Mouse (Mus musculus) limb, embryonic 15.5 days (tissue): ENCODE results near the gene Hspb9. TPM values are rescaled to one million over a fixed set of nuclear protein-coding genes. Genes with fewer than 3 reads are reported as not detected.

Experiments used
- ATAC-seq: fragments of 200-750 bp; cut with Nextera tagmentation; 2 replicates; pipeline ENCODE4 v1.8.0; 2017; ENCODE audit warnings: low read depth, moderate TSS enrichment; ENCODE audit not compliant: insufficient number of reproducible peaks, low FRiP score, low TSS enrichment
- H3K27ac ChIP-seq: fragments of 300-500 bp; sonication (generic); 2 replicates; pipeline ENCODE4 v1.5.1; 2015; ENCODE audit warnings: moderate library complexity, mild to moderate bottlenecking, inconsistent platforms
- H3K27me3 ChIP-seq: fragments of 300-500 bp; sonication (generic); 2 replicates; pipeline ENCODE4 v1.6.1; 2015; ENCODE audit warnings: inconsistent platforms
- H3K36me3 ChIP-seq: fragments of 300-500 bp; sonication (generic); 2 replicates; pipeline ENCODE4 v1.6.1; 2015; ENCODE audit warnings: inconsistent platforms
- H3K4me1 ChIP-seq: fragments of 300-500 bp; sonication (generic); 2 replicates; pipeline ENCODE4 v1.6.1; 2015; ENCODE audit warnings: inconsistent platforms
- H3K4me2 ChIP-seq: fragments of 300-500 bp; sonication (generic); 2 replicates; pipeline ENCODE4 v1.6.1; 2015; ENCODE audit warnings: mild to moderate bottlenecking, inconsistent platforms
- H3K4me3 ChIP-seq: fragments of 300-500 bp; sonication (generic); 2 replicates; pipeline ENCODE4 v1.5.1; 2015; ENCODE audit warnings: mild to moderate bottlenecking, inconsistent platforms
- H3K9ac ChIP-seq: fragments of 300-500 bp; sonication (generic); 2 replicates; pipeline ENCODE4 v1.6.1; 2015; ENCODE audit warnings: inconsistent platforms
- H3K9me3 ChIP-seq: fragments of 300-500 bp; sonication (generic); 2 replicates; pipeline ENCODE4 v1.6.1; 2016; ENCODE audit warnings: inconsistent platforms
- WGBS: fragments of 180-500 bp; shearing (Covaris S2); methylation state at CpG from one replicate; pipeline ENCODE4 v1.1.7; 2015; 5-methylcytosine and 5-hydroxymethylcytosine counted together
- polyA plus RNA-seq: library from polyadenylated mRNA; unstranded; fragments of >200 nt; fragmentation: Nextera tagmentation; extraction: Ambion mirVana; gene quantifications from 2 replicates; pipeline ENCODE4 v1.2.1, GENCODE M21; 2015

Hspb9 gene
- polyA plus RNA-seq, 1 experiment from 2014 or later = 0.32 TPM

DNA sequence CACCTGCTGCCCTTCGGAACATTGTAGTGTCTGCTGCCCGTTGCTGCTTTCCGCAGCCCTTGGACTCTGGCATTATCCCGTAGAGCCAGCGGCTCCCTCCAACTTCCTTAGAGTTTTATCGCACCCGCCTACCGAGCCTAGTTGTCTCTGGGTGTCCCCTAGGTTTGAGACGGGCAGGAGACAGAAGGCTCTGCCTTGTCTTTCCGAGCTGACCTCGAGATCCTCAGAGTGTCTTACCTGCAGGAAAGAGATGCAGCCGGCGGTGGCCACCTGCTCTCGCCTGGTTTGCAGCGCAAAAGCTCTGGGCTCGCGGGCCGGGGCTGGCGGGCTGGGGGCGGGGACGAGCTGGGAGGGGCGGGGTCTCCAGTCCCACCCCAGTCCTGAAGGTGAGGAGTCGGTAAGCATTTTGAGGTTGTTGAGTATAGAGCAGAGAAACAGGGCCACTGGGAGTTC is 21.5 kb upstream of the Hspb9 start, which contains the start of gene Zfp385c:
Gene Zfp385c (minus strand): TSS at position 292 of the 453 bp plus-strand sequence.
- Histone ChIP-seq H3K9ac (no peak within 1 kb of the TSS), H3K9me3 (no peaks in the 10 kb centered on the region), H3K36me3 (no peaks in the 10 kb centered on the region), H3K4me2 (peak within 1 kb of the TSS; percentile 62), H3K4me1 (peaks cover 26% of the 10 kb centered on the region), H3K27ac (no peak within 1 kb of the TSS), H3K4me3 (peak within 1 kb of the TSS; percentile 36), H3K27me3 (peaks cover 28% of the 10 kb centered on the region)
- no peak for ATAC-seq
- WGBS = 2% methylated on average over 23 of the region's 23 CpGs

DNA sequence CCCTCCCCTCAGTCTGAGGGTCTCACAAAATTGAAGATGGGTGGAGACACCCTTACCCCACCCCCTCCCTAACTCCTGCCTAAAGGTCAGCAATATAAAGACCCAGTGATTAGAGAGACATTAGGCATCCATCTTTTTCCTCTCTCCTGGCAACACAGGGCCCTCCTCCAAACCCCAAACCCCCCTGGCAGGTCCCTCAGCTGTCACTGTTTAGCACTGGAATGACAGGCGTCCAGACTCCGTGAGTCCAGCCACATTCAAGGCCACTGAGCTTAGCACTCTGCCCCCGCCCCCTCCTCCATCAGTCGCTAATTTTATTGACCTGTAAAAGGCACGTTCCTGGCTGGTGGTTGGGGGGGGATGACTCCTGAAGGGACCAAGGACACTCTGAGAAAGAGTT is 20.5 kb upstream of the Hspb9 start:
- Histone ChIP-seq H3K4me1 (peaks cover 24% of the 10 kb centered on the region), H3K4me2 (no peak overlapping the region), H3K9ac (no peak overlapping the region), H3K9me3 (no peaks in the 10 kb centered on the region), H3K27me3 (peaks cover 28% of the 10 kb centered on the region), H3K36me3 (no peaks in the 10 kb centered on the region), H3K27ac (no peak overlapping the region), H3K4me3 (no peak overlapping the region)
- WGBS = 20% methylated on average over 5 of the region's 5 CpGs
- ATAC-seq = no peak

DNA sequence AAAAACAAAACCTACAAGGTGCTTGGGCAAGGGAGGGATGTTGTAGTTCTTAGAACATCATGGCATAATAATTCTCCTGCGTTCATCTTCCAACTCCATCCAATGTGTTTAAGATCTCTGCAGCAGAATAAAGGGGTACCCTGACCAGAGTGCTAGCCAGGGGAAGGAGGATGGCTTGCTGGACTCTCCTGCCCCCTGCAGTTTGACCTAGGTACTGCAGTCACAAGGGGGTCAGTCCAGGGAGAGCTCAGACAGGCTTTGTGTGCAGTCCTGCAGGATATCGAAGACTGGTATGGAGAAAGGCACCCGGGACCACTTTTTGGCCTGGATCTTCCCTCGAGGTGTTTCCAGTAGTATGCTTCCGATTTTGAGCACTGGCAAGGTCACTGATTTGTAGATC is 18.7 kb upstream of the Hspb9 start:
- Histone ChIP-seq H3K36me3 (no peaks in the 10 kb centered on the region), H3K4me1 (peaks cover 19% of the 10 kb centered on the region), H3K4me3 (no peak overlapping the region), H3K27me3 (peaks cover 28% of the 10 kb centered on the region), H3K27ac (no peak overlapping the region), H3K9ac (no peak overlapping the region), H3K9me3 (no peaks in the 10 kb centered on the region), H3K4me2 (no peak overlapping the region)
- ATAC-seq = no peak
- WGBS = 43% methylated on average over 5 of the region's 5 CpGs

GRCm38 (mm10) chr11:100697921-100698320 is 15.7 kb upstream of the Hspb9 start:
- WGBS = 69% methylated on average over 7 of the region's 7 CpGs
- Histone ChIP-seq H3K27ac (no peak overlapping the region), H3K36me3 (no peaks in the 10 kb centered on the region), H3K4me1 (peaks cover 16% of the 10 kb centered on the region), H3K27me3 (peaks cover 4% of the 10 kb centered on the region), H3K4me3 (no peak overlapping the region), H3K9me3 (no peaks in the 10 kb centered on the region), H3K4me2 (no peak overlapping the region), H3K9ac (no peak overlapping the region)
- ATAC-seq = no peak

DNA sequence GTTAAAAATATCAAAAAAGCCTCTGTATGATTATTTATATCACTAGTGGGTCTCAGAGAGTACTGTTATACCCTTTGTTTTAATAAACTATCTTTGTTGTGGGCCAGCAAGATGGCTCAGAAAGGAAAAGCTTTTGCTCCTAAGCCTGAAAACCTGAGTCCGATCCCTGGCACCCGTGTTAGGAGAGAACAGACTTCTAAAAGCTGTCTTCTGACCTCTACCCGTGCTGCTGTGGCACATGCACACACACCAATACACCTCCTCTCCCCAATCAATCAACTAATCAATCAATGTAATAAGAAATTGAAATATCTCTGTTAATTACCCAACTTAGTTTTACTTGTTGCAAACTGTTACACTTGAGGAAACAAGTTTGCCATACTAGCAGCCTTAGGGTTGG is 12.9 kb upstream of the Hspb9 start:
- Histone ChIP-seq H3K36me3 (peaks cover 15% of the 10 kb centered on the region), H3K4me1 (peaks cover 26% of the 10 kb centered on the region), H3K9ac (no peak overlapping the region), H3K4me2 (no peak overlapping the region; the same call in 1 of the 2 replicates), H3K4me3 (peak overlapping the region; percentile 28; the same call in 1 of the 2 replicates), H3K27ac (no peak overlapping the region), H3K9me3 (no peaks in the 10 kb centered on the region), H3K27me3 (no peaks in the 10 kb centered on the region)
- no peak for ATAC-seq
- 79% methylated on average over 3 of the region's 3 CpGs for WGBS

- Histone ChIP-seq H3K4me2 (peak overlapping the region; percentile 39), H3K4me1 (peaks cover 26% of the 10 kb centered on the region), H3K36me3 (peaks cover 21% of the 10 kb centered on the region), H3K9ac (no peak overlapping the region), H3K4me3 (peak overlapping the region; percentile 28), H3K27me3 (no peaks in the 10 kb centered on the region), H3K27ac (no peak overlapping the region), H3K9me3 (no peaks in the 10 kb centered on the region)
- WGBS = 3% methylated on average over 14 of the region's 14 CpGs
- ATAC-seq = no peak
Measured at GRCm38 (mm10) chr11:100701301-100701700, 12.3 kb upstream of the Hspb9 start.

DNA sequence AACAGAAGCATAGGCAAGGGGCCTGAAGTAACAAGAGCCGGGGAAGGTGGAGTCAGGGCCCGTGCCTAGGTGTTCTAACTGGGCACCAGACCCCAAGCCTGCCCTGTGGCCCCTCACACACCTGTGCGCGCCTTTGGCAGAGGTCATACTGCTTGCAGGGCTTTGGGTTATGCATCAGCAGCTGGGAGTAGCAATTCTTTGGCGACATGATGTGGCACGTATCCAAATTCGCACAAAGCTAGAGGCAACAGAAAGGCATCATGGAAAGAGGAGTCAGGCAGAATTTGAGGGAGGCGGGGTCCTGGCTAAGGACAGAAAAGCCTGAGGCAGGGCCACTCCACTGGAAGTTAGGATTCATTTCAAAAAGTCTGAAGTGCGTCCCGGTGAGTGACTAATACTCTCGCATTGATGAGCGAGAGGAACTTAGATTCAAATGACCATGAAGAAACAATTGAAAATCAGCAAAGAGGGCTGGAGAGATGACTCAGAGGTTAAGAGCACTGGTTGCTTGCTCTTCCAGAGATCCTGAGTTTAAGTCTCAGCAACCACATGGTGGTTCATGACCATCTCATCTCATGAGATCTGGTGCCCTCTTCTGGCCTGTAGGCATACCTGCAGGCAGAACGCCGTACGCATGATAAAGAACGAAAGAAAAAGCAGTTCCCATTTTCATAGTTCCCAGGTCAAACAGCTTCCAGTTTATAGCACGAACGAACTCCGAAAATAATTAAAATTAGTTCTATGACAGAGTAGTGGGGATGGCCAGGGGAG is 11.4 kb upstream of the Hspb9 start:
- no peak for ATAC-seq
- H3K4me3 ChIP-seq = no peak overlapping the region
- WGBS = 34% methylated on average over 19 of the region's 19 CpGs

GRCm38 (mm10) chr11:100702906-100703305 is 10.7 kb upstream of the Hspb9 start:
- 43% methylated on average over 7 of the region's 7 CpGs for WGBS
- Histone ChIP-seq H3K36me3 (peaks cover 37% of the 10 kb centered on the region), H3K27ac (no peak overlapping the region), H3K4me3 (no peak overlapping the region), H3K27me3 (no peaks in the 10 kb centered on the region), H3K9ac (no peak overlapping the region), H3K4me1 (peaks cover 26% of the 10 kb centered on the region), H3K4me2 (peak overlapping the region; percentile 37), H3K9me3 (no peaks in the 10 kb centered on the region)
- no peak for ATAC-seq

More for the DNA sequence above, 11.4 kb upstream of the Hspb9 start:
- no peaks in the 10 kb centered on the region for H3K9me3 ChIP-seq
- peaks cover 31% of the 10 kb centered on the region for H3K36me3 ChIP-seq
- H3K27me3 ChIP-seq = no peaks in the 10 kb centered on the region
- peak overlapping the region; percentile 37 for H3K4me2 ChIP-seq
- H3K4me1 ChIP-seq = peaks cover 26% of the 10 kb centered on the region
- H3K27ac ChIP-seq = no peak overlapping the region
- H3K9ac ChIP-seq = no peak overlapping the region

DNA sequence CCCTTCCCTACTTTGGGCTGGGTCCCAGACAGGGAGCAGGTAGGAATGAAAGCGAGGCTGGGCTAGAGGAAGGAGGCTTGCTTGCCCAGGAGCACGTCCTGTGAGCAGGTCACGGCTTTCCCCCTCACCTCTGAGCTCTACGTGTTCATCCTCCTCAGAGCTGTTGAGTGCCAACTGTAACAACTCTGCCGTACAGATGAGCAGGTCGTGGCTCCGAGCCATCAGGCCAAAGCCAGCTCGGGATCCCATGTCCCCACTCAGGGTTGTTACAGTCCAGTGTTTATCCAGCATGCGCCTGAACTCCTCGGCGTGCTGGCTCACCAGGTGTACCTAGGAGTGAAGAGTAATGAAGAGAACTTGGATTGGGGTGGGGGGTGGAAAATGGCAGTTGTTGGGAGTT is 10.3 kb upstream of the Hspb9 start:
- WGBS = 70% methylated on average over 11 of the region's 11 CpGs
- H3K9me3 ChIP-seq = no peaks in the 10 kb centered on the region

DNA sequence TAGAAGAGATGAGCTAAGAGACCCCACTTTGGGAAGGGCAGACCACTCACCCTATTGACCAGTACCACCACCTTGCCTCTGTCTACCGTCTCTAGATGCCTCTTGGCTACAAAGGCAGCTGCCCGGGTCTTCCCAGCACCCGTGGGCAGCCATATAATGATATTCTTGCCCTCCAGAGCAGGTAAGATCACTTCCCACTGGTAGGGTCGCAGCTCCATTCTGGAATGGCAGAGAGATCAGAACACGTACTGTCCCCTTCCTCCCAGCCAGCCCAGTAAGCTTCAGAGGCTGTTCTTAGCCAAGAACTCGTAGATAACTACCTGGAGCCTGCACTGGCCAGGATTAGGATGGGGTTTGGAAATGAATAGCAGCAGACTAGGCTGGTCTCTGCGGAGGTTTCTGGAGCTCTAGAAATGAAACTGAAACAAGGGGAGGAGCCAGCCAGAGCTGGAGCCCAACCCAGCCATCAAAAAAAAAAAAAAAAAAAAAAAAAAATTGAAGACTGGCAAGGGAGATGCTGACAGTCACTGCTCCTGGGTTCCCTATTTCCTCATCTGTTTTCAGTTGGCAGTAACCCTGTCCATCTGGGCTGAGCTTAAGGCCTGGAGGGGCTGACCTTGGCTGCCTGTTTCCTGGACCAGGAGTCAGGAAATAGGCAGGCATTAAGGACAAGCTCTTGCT is 9.7 kb upstream of the Hspb9 start, which contains the start of gene Dhx58:
Gene Dhx58 (minus strand): TSS at position 421 of the 681 bp plus-strand sequence.
- Histone ChIP-seq H3K27me3 (no peaks in the 10 kb centered on the region), H3K4me2 (no peak within 1 kb of the TSS), H3K9me3 (no peaks in the 10 kb centered on the region), H3K4me3 (no peak within 1 kb of the TSS), H3K36me3 (peaks cover 48% of the 10 kb centered on the region), H3K4me1 (peaks cover 26% of the 10 kb centered on the region), H3K9ac (no peak within 1 kb of the TSS), H3K27ac (peak within 1 kb of the TSS; percentile 64; the same call in 1 of the 2 replicates)
- WGBS = 57% methylated on average over 7 of the region's 7 CpGs
- ATAC-seq = no peak

More for the DNA sequence above, 10.3 kb upstream of the Hspb9 start:
- H3K4me1 ChIP-seq = peaks cover 26% of the 10 kb centered on the region
- no peak overlapping the region for H3K4me2 ChIP-seq
- no peak overlapping the region for H3K4me3 ChIP-seq
- H3K27me3 ChIP-seq = no peaks in the 10 kb centered on the region
- H3K36me3 ChIP-seq = peaks cover 42% of the 10 kb centered on the region
- ATAC-seq = no peak
- no peak overlapping the region for H3K9ac ChIP-seq
- no peak overlapping the region for H3K27ac ChIP-seq

GRCm38 (mm10) chr11:100705095-100705747 is 8.4 kb upstream of the Hspb9 start:
- no peaks in the 10 kb centered on the region for H3K9me3 ChIP-seq
- no peak for ATAC-seq
- H3K4me2 ChIP-seq = no peak overlapping the region
- no peak overlapping the region for H3K9ac ChIP-seq
- H3K27me3 ChIP-seq = no peaks in the 10 kb centered on the region
- no peak overlapping the region for H3K27ac ChIP-seq
- 89% methylated on average over 23 of the region's 23 CpGs for WGBS
- H3K4me3 ChIP-seq = no peak overlapping the region
- peaks cover 26% of the 10 kb centered on the region for H3K4me1 ChIP-seq
- H3K36me3 ChIP-seq = peaks cover 60% of the 10 kb centered on the region
